In genomic region chr1:125559721-125560120, GRCm38 (mm10) we compare ENCODE assay signal across 7 mouse cellular contexts. TPM values are rescaled to one million over a fixed set of nuclear protein-coding genes. Genes with fewer than 3 reads are reported as not detected.
A peak's percentile ranks its signal among the peaks of the same experiment; 100 is the strongest.
DNase-seq lines count a peak whose midpoint lies in the region; ATAC-seq and TF ChIP-seq lines count a peak whose summit lies in the region.

No protein-coding gene starts in this region.

- H3K36me3 ChIP-seq in lung, embryonic 14.5 days (ENCODE audit: insufficient read depth), result 0 out of 2 replicates have a peak, but pooled peaks cover 1% of the 10 kb centered on the region
- no peaks in the 10 kb centered on the region for H3K36me3 ChIP-seq in embryonic facial prominence, embryonic 15.5 days
- H3K36me3 ChIP-seq in limb, embryonic 12.5 days, result 0 out of 2 replicates have a peak, but pooled peaks cover 1% of the 10 kb centered on the region
- H3K36me3 ChIP-seq in small intestine, adult 2 months (ENCODE audit: control insufficient read depth, insufficient read depth, low read length), result peaks cover 3% of the 10 kb centered on the region

- peak; percentile 54 for DNase-seq in lung, embryonic 14.5 days
- no peak for DNase-seq in lung, postnatal 25 days (ENCODE audit: low spot score)
- DNase-seq in urinary bladder, adult 18-20 months (ENCODE audit: low spot score in 2 of 2), result no peak
- no peak for DNase-seq in kidney, adult 8-10 months

- H3K4me1 ChIP-seq in lung, embryonic 14.5 days (ENCODE audit: insufficient read depth), result no peaks in the 10 kb centered on the region; the same call in 1 of the 2 replicates
- H3K4me1 ChIP-seq in embryonic facial prominence, embryonic 15.5 days, result peaks cover 16% of the 10 kb centered on the region; the same call in 1 of the 2 replicates
- H3K4me1 ChIP-seq in limb, embryonic 12.5 days (replicated peaks), result peaks cover 13% of the 10 kb centered on the region; the same call in 1 of the 2 replicates
- H3K4me1 ChIP-seq in small intestine, adult 2 months (ENCODE audit: control insufficient read depth, insufficient read depth, insufficient read length, low read length), result peaks cover 11% of the 10 kb centered on the region; the same call in 1 of the 2 replicates

- TF ChIP-seq POLR2A in small intestine, adult 2 months (IDR thresholded peaks at IDR 0.05; ENCODE audit: low read depth, low read length), result no peak

- peak; percentile 0; the same call in 1 of the 2 replicates for ATAC-seq in lung, embryonic 14.5 days (ENCODE audit: insufficient read depth)
- no peak for ATAC-seq in embryonic facial prominence, embryonic 15.5 days (ENCODE audit: insufficient number of reproducible peaks, low FRiP score, low TSS enrichment, low read depth)
- no peak for ATAC-seq in limb, embryonic 12.5 days (ENCODE audit: insufficient number of reproducible peaks, insufficient read depth, low FRiP score, low TSS enrichment, low read depth)

- no peaks in the 10 kb centered on the region for H3K27me3 ChIP-seq in lung, embryonic 14.5 days (ENCODE audit: insufficient read depth, low read length)
- no peaks in the 10 kb centered on the region for H3K27me3 ChIP-seq in embryonic facial prominence, embryonic 15.5 days
- H3K27me3 ChIP-seq in limb, embryonic 12.5 days, result no peaks in the 10 kb centered on the region
- H3K27me3 ChIP-seq in small intestine, adult 2 months (ENCODE audit: control insufficient read depth, insufficient read depth, low read length), result no peaks in the 10 kb centered on the region

- H3K9ac ChIP-seq in lung, embryonic 14.5 days, result peak overlapping the region; percentile 88
- peak overlapping the region; percentile 88 for H3K9ac ChIP-seq in embryonic facial prominence, embryonic 15.5 days
- peak overlapping the region; percentile 80 for H3K9ac ChIP-seq in limb, embryonic 12.5 days (replicated peaks)

- peak overlapping the region; percentile 80 for H3K4me3 ChIP-seq in lung, embryonic 14.5 days (ENCODE audit: low read depth, low read length)
- peak overlapping the region; percentile 92 for H3K4me3 ChIP-seq in embryonic facial prominence, embryonic 15.5 days (replicated peaks)
- H3K4me3 ChIP-seq in limb, embryonic 12.5 days (replicated peaks), result peak overlapping the region; percentile 78
- H3K4me3 ChIP-seq in small intestine, adult 2 months (ENCODE audit: low read depth, low read length), result no peak overlapping the region

- WGBS in lung, embryonic 14.5 days, result 2% methylated on average over 2 of the region's 2 CpGs
- 2% methylated on average over 2 of the region's 2 CpGs for WGBS in embryonic facial prominence, embryonic 15.5 days
- WGBS in limb, embryonic 12.5 days, result 15% methylated on average over 2 of the region's 2 CpGs
- 3% methylated on average over 2 of the region's 2 CpGs for WGBS in small intestine, adult 2 months

- H3K27ac ChIP-seq in lung, embryonic 14.5 days (ENCODE audit: low read depth), result peak overlapping the region; percentile 94
- peak overlapping the region; percentile 94 for H3K27ac ChIP-seq in embryonic facial prominence, embryonic 15.5 days (replicated peaks)
- H3K27ac ChIP-seq in limb, embryonic 12.5 days, result peak overlapping the region; percentile 91
- peak overlapping the region; percentile 85 for H3K27ac ChIP-seq in small intestine, adult 2 months (ENCODE audit: insufficient read depth, low read depth, low read length)

- H3K9me3 ChIP-seq in lung, embryonic 14.5 days (ENCODE audit: low read depth, low read length), result no peaks in the 10 kb centered on the region
- H3K9me3 ChIP-seq in embryonic facial prominence, embryonic 15.5 days (replicated peaks), result no peaks in the 10 kb centered on the region
- no peaks in the 10 kb centered on the region for H3K9me3 ChIP-seq in limb, embryonic 12.5 days

- TF ChIP-seq CTCF in lung, embryonic 14.5 days (IDR thresholded peaks at IDR 0.05; ENCODE audit: low read depth), result no peak
- TF ChIP-seq CTCF in small intestine, adult 2 months (IDR thresholded peaks at IDR 0.05; ENCODE audit: extremely low read depth, insufficient read length, insufficient replicate concordance, low read depth, low read length), result no peak

- H3K4me2 ChIP-seq in lung, embryonic 14.5 days, result peak overlapping the region; percentile 74
- peak overlapping the region; percentile 76 for H3K4me2 ChIP-seq in embryonic facial prominence, embryonic 15.5 days (replicated peaks)
- H3K4me2 ChIP-seq in limb, embryonic 12.5 days, result peak overlapping the region; percentile 79

RNA-seq across cellular contexts. Expression of gene Slc35f5, which starts 0.7 kb away (rescaled TPM):
- 43.4 and 44.8 TPM in 2 replicates for polyA plus RNA-seq in lung, embryonic 14.5 days (2014; fragmentation: Nextera tagmentation; extraction: Ambion mirVana)
- 49.9 and 58.6 TPM in 2 replicates for polyA plus RNA-seq in embryonic facial prominence, embryonic 15.5 days (2015; fragmentation: Nextera tagmentation; extraction: Ambion mirVana)
- polyA plus RNA-seq in limb, embryonic 12.5 days (2016; fragmentation: Nextera tagmentation; extraction: Ambion mirVana), result 33.3 and 36.3 TPM in 2 replicates
- 14.4 and 29.4 TPM in 2 replicates for polyA plus RNA-seq in small intestine, adult 2 months (2012; rRNA removed)
